Mouse (Mus musculus): ENCODE measurements around the gene Hbq1b. TPM values are rescaled to one million over a fixed set of nuclear protein-coding genes. Genes with fewer than 3 reads are reported as not detected.

Gene Hbq1b
- polyA plus RNA-seq, 1 experiment = not detected

GRCm38 (mm10) chr11:32271178-32271577, 15.6 kb upstream of the Hbq1b start:
- Histone ChIP-seq H3K79me3 (ENCODE audit: low read depth) (peaks cover 6% of the 10 kb centered on the region), H3K79me2 (ENCODE audit: control insufficient read depth, insufficient read depth) (peaks cover 13% of the 10 kb centered on the region), H3K4me3 (ENCODE audit: insufficient read depth, poor library complexity, severe bottlenecking) (no peak overlapping the region), H3ac (ENCODE audit: control insufficient read depth, insufficient read length, low read depth) (no peak overlapping the region), H3K27me3 (ENCODE audit: control insufficient read depth, insufficient read depth, insufficient read length) (no peaks in the 10 kb centered on the region), H3K36me3 (ENCODE audit: control insufficient read depth, insufficient read depth) (no peaks in the 10 kb centered on the region)
- peak; percentile 17 for TF ChIP-seq MYOD1 (IDR thresholded peaks at IDR 0.05; ENCODE audit: control insufficient read depth, insufficient read length, low read depth)
- no peak for TF ChIP-seq FOSL1 (IDR thresholded peaks at IDR 0.05; ENCODE audit: insufficient read depth, low read length, poor library complexity, severe bottlenecking)

DNA sequence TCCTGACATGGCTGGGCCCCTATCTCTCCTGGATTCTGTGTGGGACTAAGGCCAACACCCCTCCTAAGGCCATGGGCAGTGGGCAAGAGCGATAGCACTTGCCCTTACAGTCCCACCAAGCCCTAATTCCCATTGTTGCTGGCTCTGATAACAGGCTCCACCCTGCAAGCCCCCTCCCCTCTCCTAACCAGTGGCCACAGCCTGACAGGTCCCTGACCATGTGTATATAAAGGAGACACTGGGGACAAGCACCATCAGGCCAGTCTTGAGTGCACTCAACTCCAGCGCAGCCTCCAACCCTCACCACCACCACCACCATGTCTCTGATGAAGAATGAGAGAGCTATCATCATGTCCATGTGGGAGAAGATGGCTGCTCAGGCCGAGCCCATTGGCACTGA, 10.4 kb upstream of the Hbq1b start, which contains the start of gene Hba-x:
Hba-x (plus strand) TSS at position 54 of the 400 bp plus-strand sequence.
- no peaks in the 10 kb centered on the region for H3K79me3 ChIP-seq (ENCODE audit: low read depth)
- no peaks in the 10 kb centered on the region for H3K79me2 ChIP-seq (ENCODE audit: control insufficient read depth, insufficient read depth)
- no peak within 1 kb of the TSS for H3ac ChIP-seq (ENCODE audit: control insufficient read depth, insufficient read length, low read depth)
- H3K36me3 ChIP-seq (ENCODE audit: control insufficient read depth, insufficient read depth) = no peaks in the 10 kb centered on the region
- H3K27me3 ChIP-seq (ENCODE audit: control insufficient read depth, insufficient read depth, insufficient read length) = peaks cover 29% of the 10 kb centered on the region
- no peak within 1 kb of the TSS for H3K4me3 ChIP-seq (ENCODE audit: insufficient read depth, poor library complexity, severe bottlenecking)
- TF ChIP-seq FOSL1 (IDR thresholded peaks at IDR 0.05; ENCODE audit: insufficient read depth, low read length, poor library complexity, severe bottlenecking) = no peak
- no peak for TF ChIP-seq CTCF (IDR thresholded peaks at IDR 0.05; ENCODE audit: control insufficient read depth, insufficient read depth, insufficient read length)
- TF ChIP-seq CEBPB (IDR thresholded peaks at IDR 0.05; ENCODE audit: low read depth) = no peak
- no peak for TF ChIP-seq MYOD1 (IDR thresholded peaks at IDR 0.05; ENCODE audit: control insufficient read depth, insufficient read length, low read depth)
- no peak for TF ChIP-seq USF1 (IDR thresholded peaks at IDR 0.05; ENCODE audit: low read depth)
- TF ChIP-seq MAX (IDR thresholded peaks at IDR 0.05) = no peak
- no peak for TF ChIP-seq MYOG (IDR thresholded peaks at IDR 0.05; ENCODE audit: control insufficient read depth, extremely low read depth, insufficient read length)

GRCm38 (mm10) chr11:32277736-32278457, 8.9 kb upstream of the Hbq1b start:
- TF ChIP-seq USF1 (IDR thresholded peaks at IDR 0.05; ENCODE audit: low read depth) (no peak), MYOD1 (IDR thresholded peaks at IDR 0.05; ENCODE audit: control insufficient read depth, insufficient read length, low read depth) (no peak), CEBPB (IDR thresholded peaks at IDR 0.05; ENCODE audit: low read depth) (no peak), FOSL1 (IDR thresholded peaks at IDR 0.05; ENCODE audit: insufficient read depth, low read length, poor library complexity, severe bottlenecking) (no peak), MAX (IDR thresholded peaks at IDR 0.05) (no peak), CTCF (IDR thresholded peaks at IDR 0.05; ENCODE audit: control insufficient read depth, insufficient read depth, insufficient read length) (no peak), MYOG (IDR thresholded peaks at IDR 0.05; ENCODE audit: control insufficient read depth, extremely low read depth, insufficient read length) (no peak)
- Histone ChIP-seq H3K36me3 (ENCODE audit: control insufficient read depth, insufficient read depth) (no peaks in the 10 kb centered on the region), H3K79me2 (ENCODE audit: control insufficient read depth, insufficient read depth) (no peaks in the 10 kb centered on the region), H3K27me3 (ENCODE audit: control insufficient read depth, insufficient read depth, insufficient read length) (peaks cover 32% of the 10 kb centered on the region), H3K4me3 (ENCODE audit: insufficient read depth, poor library complexity, severe bottlenecking) (no peak overlapping the region), H3K79me3 (ENCODE audit: low read depth) (no peaks in the 10 kb centered on the region), H3ac (ENCODE audit: control insufficient read depth, insufficient read length, low read depth) (no peak overlapping the region)

GRCm38 (mm10) chr11:32278458-32278957, 8.3 kb upstream of the Hbq1b start:
- Histone ChIP-seq H3K4me3 (ENCODE audit: insufficient read depth, poor library complexity, severe bottlenecking) (no peak overlapping the region), H3K27me3 (ENCODE audit: control insufficient read depth, insufficient read depth, insufficient read length) (peaks cover 32% of the 10 kb centered on the region), H3K79me2 (ENCODE audit: control insufficient read depth, insufficient read depth) (no peaks in the 10 kb centered on the region), H3ac (ENCODE audit: control insufficient read depth, insufficient read length, low read depth) (no peak overlapping the region), H3K36me3 (ENCODE audit: control insufficient read depth, insufficient read depth) (no peaks in the 10 kb centered on the region), H3K79me3 (ENCODE audit: low read depth) (no peaks in the 10 kb centered on the region)
- TF ChIP-seq FOSL1 (IDR thresholded peaks at IDR 0.05; ENCODE audit: insufficient read depth, low read length, poor library complexity, severe bottlenecking) (no peak), CTCF (IDR thresholded peaks at IDR 0.05; ENCODE audit: control insufficient read depth, insufficient read depth, insufficient read length) (no peak), MYOG (IDR thresholded peaks at IDR 0.05; ENCODE audit: control insufficient read depth, extremely low read depth, insufficient read length) (no peak), CEBPB (IDR thresholded peaks at IDR 0.05; ENCODE audit: low read depth) (no peak), USF1 (IDR thresholded peaks at IDR 0.05; ENCODE audit: low read depth) (no peak), MYOD1 (IDR thresholded peaks at IDR 0.05; ENCODE audit: control insufficient read depth, insufficient read length, low read depth) (no peak), MAX (IDR thresholded peaks at IDR 0.05) (no peak)

- H3K79me2 ChIP-seq (ENCODE audit: control insufficient read depth, insufficient read depth) = no peaks in the 10 kb centered on the region
Measured at GRCm38 (mm10) chr11:32280646-32281045, 6.1 kb upstream of the Hbq1b start.

More at GRCm38 (mm10) chr11:32280646-32281045, 6.1 kb upstream of the Hbq1b start:
- TF ChIP-seq CTCF (IDR thresholded peaks at IDR 0.05; ENCODE audit: control insufficient read depth, insufficient read depth, insufficient read length) (no peak), MYOD1 (IDR thresholded peaks at IDR 0.05; ENCODE audit: control insufficient read depth, insufficient read length, low read depth) (no peak), MAX (IDR thresholded peaks at IDR 0.05) (no peak), USF1 (IDR thresholded peaks at IDR 0.05; ENCODE audit: low read depth) (no peak), CEBPB (IDR thresholded peaks at IDR 0.05; ENCODE audit: low read depth) (no peak), MYOG (IDR thresholded peaks at IDR 0.05; ENCODE audit: control insufficient read depth, extremely low read depth, insufficient read length) (no peak)
- Histone ChIP-seq H3ac (ENCODE audit: control insufficient read depth, insufficient read length, low read depth) (no peak overlapping the region), H3K4me3 (ENCODE audit: insufficient read depth, poor library complexity, severe bottlenecking) (no peak overlapping the region), H3K36me3 (ENCODE audit: control insufficient read depth, insufficient read depth) (no peaks in the 10 kb centered on the region), H3K27me3 (ENCODE audit: control insufficient read depth, insufficient read depth, insufficient read length) (peaks cover 32% of the 10 kb centered on the region), H3K79me3 (ENCODE audit: low read depth) (no peaks in the 10 kb centered on the region)
